Mouse (Mus musculus) B cell, adult 67 days (primary cell): Measurements from ENCODE around the gene Dmrtc1c2. TPM values are rescaled to one million over a fixed set of nuclear protein-coding genes. Genes with fewer than 3 reads are reported as not detected.

Source experiments
- total RNA-seq, 2 experiments: library from RNA; stranded (reverse); gene quantifications; 4 replicates each; pipeline ENCODE4 v1.2.4; 2023

Dmrtc1c2 gene
- not detected for total RNA-seq

GRCm38 (mm10) chrX:102854516-102854915 is at the start of gene Dmrtc1c2:
Gene Dmrtc1c2, minus strand, starts transcription at chrX:102854616.

GRCm38 (mm10) chrX:102867871-102868270 is 13.5 kb upstream of the Dmrtc1c2 start, which contains the start of gene 1700031F05Rik:
Gene 1700031F05Rik, minus strand, starts transcription at chrX:102867971.

GRCm38 (mm10) chrX:102802663-102803062 is 51.8 kb downstream of the Dmrtc1c2 start, which contains the start of gene Dmrtc1c1:
Gene Dmrtc1c1, plus strand, starts transcription at chrX:102802963.

Other genes starting within 250 kb of the Dmrtc1c2 start
- 10 to 100 TPM; 19.2 to 23.7 TPM for gene Phka1, start 210.4 kb downstream of the Dmrtc1c2 start, total RNA-seq
- gene Gm3880, start 167.6 kb downstream of the Dmrtc1c2 start, total RNA-seq, result not detected
- gene Gm9112, start 147.0 kb downstream of the Dmrtc1c2 start, total RNA-seq, result not detected
- not detected for gene Dmrtc1b, start 146.8 kb downstream of the Dmrtc1c2 start, total RNA-seq
- not detected for gene Dmrtc1c1, start 51.7 kb downstream of the Dmrtc1c2 start, total RNA-seq
- not detected for gene 1700031F05Rik, start 13.4 kb upstream of the Dmrtc1c2 start, total RNA-seq
- not detected for gene Dmrtc1a, start 54.1 kb upstream of the Dmrtc1c2 start, total RNA-seq
- not detected for gene 1700011M02Rik, start 54.3 kb upstream of the Dmrtc1c2 start, total RNA-seq
- gene 1700018G05Rik, start 73.8 kb upstream of the Dmrtc1c2 start, total RNA-seq, result not detected